Comparison of ENCODE assay signal across 21 mouse cellular contexts in the genomic region with DNA sequence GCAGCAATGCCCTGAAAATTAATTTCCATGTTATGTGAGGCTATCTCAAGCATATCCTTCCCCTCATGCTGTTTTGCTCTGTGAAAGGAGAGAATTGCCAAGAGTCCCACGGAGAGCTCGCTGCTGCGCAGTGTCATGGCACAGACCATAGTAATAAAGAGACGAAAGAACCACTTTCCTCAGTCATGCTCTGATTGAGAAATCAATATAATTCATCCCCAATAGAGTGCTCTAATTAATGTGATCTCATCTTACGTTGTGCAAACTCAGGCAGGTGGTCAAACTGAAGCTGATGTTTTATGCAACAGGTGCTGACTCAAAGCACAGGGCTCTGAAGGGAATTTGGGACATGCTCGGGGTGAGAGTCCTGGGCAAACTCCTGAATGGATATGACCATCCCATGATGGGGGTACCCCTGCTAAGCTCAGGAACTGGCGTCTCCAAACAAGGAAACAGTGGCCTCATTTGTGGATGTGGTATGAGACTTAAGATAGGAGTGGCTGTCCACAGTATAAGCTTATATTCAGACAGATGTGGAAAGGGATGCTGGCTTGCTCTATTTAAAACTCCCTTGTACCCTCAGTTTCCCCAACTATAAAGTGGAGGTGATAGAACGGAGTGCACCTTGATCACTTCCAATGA.
DNase-seq lines count a peak whose midpoint lies in the region; ATAC-seq and TF ChIP-seq lines count a peak whose summit lies in the region.
"Had no signal": no experiment of that assay in that cellular context is flagged by ENCODE, and none has a peak within 500 bp of the region (broad histone marks: within the 10 kb centered on the region; RNA-seq: fewer than 3 reads in every experiment).

No protein-coding gene starts in this region.

- 44% methylated on average over 8 of the region's 8 CpGs for WGBS in forebrain, embryonic 15.5 days
- WGBS in forebrain, postnatal 0 days: 47% methylated on average over 8 of the region's 8 CpGs
- 76% methylated on average over 8 of the region's 8 CpGs for WGBS in midbrain, embryonic 11.5 days
- WGBS in midbrain, embryonic 15.5 days: 59% methylated on average over 8 of the region's 8 CpGs

- H3K27ac ChIP-seq in forebrain, embryonic 15.5 days (replicated peaks): no peak overlapping the region
- H3K27ac ChIP-seq in forebrain, postnatal 0 days (ENCODE audit: low read depth, low read length): no peak overlapping the region
- no peak overlapping the region for H3K27ac ChIP-seq in midbrain, embryonic 11.5 days (ENCODE audit: low read depth, low read length)
- H3K27ac ChIP-seq in midbrain, embryonic 15.5 days: no peak overlapping the region
- H3K27ac ChIP-seq in testis, adult 2 months (ENCODE audit: control insufficient read depth, insufficient read depth, low read depth, low read length): no peak overlapping the region
- H3K27ac ChIP-seq: embryonic facial prominence, embryonic 10.5 days; embryonic facial prominence, embryonic 15.5 days; heart, embryonic 13.5 days; hindbrain, embryonic 10.5 days; limb, embryonic 10.5 days; limb, embryonic 15.5 days; liver, embryonic 13.5 days; macrophage had no signal

- no peak for TF ChIP-seq CTCF in forebrain, postnatal 0 days (IDR thresholded peaks at IDR 0.05; ENCODE audit: low read depth)
- no peak for TF ChIP-seq CTCF in testis, adult 2 months (IDR thresholded peaks at IDR 0.05; ENCODE audit: control insufficient read depth, insufficient read depth, insufficient replicate concordance, low read depth, low read length)

- TF ChIP-seq POLR2A in testis, adult 2 months (IDR thresholded peaks at IDR 0.05; ENCODE audit: control insufficient read depth, low read depth, low read length): no peak

- peaks cover 12% of the 10 kb centered on the region for H3K4me1 ChIP-seq in forebrain, embryonic 15.5 days
- peaks cover 4% of the 10 kb centered on the region; the same call in 1 of the 2 replicates for H3K4me1 ChIP-seq in forebrain, postnatal 0 days (ENCODE audit: insufficient read depth)
- H3K4me1 ChIP-seq in midbrain, embryonic 11.5 days (ENCODE audit: control insufficient read depth, insufficient read depth, low read length): no peaks in the 10 kb centered on the region
- H3K4me1 ChIP-seq in midbrain, embryonic 15.5 days: 0 out of 2 replicates have a peak, but pooled peaks cover 5% of the 10 kb centered on the region
- no peaks in the 10 kb centered on the region for H3K4me1 ChIP-seq in testis, adult 2 months (ENCODE audit: control insufficient read depth, insufficient read depth, low read length)
- H3K4me1 ChIP-seq: embryonic facial prominence, embryonic 15.5 days; heart, embryonic 13.5 days; limb, embryonic 15.5 days; liver, embryonic 13.5 days had no signal

- H3K9me3 ChIP-seq in forebrain, embryonic 15.5 days: no peaks in the 10 kb centered on the region
- H3K9me3 ChIP-seq in forebrain, postnatal 0 days (ENCODE audit: low read length): no peaks in the 10 kb centered on the region
- H3K9me3 ChIP-seq in midbrain, embryonic 11.5 days (ENCODE audit: control insufficient read depth, low read length): no peaks in the 10 kb centered on the region
- H3K9me3 ChIP-seq in midbrain, embryonic 15.5 days: no peaks in the 10 kb centered on the region
- H3K9me3 ChIP-seq: embryonic facial prominence, embryonic 10.5 days; embryonic facial prominence, embryonic 15.5 days; heart, embryonic 13.5 days; hindbrain, embryonic 10.5 days; limb, embryonic 10.5 days; limb, embryonic 15.5 days; liver, embryonic 13.5 days had no signal

- H3K36me3 ChIP-seq in forebrain, embryonic 15.5 days: no peaks in the 10 kb centered on the region
- H3K36me3 ChIP-seq in forebrain, postnatal 0 days (ENCODE audit: insufficient read depth): no peaks in the 10 kb centered on the region
- H3K36me3 ChIP-seq in midbrain, embryonic 11.5 days (ENCODE audit: control insufficient read depth, insufficient read depth, low read length): no peaks in the 10 kb centered on the region
- H3K36me3 ChIP-seq in midbrain, embryonic 15.5 days (replicated peaks): no peaks in the 10 kb centered on the region
- H3K36me3 ChIP-seq in testis, adult 2 months (ENCODE audit: control insufficient read depth, insufficient read depth, low read length): no peaks in the 10 kb centered on the region
- H3K36me3 ChIP-seq: embryonic facial prominence, embryonic 10.5 days; embryonic facial prominence, embryonic 15.5 days; heart, embryonic 13.5 days; hindbrain, embryonic 10.5 days; limb, embryonic 10.5 days; limb, embryonic 15.5 days; liver, embryonic 13.5 days had no signal

- no peak overlapping the region for H3K9ac ChIP-seq in forebrain, embryonic 15.5 days (replicated peaks)
- H3K9ac ChIP-seq in forebrain, postnatal 0 days: no peak overlapping the region
- no peak overlapping the region for H3K9ac ChIP-seq in midbrain, embryonic 11.5 days (ENCODE audit: low read length)
- H3K9ac ChIP-seq in midbrain, embryonic 15.5 days: no peak overlapping the region
- H3K9ac ChIP-seq: embryonic facial prominence, embryonic 15.5 days; heart, embryonic 13.5 days; limb, embryonic 15.5 days; liver, embryonic 13.5 days had no signal

- peak; percentile 62 for ATAC-seq in forebrain, embryonic 15.5 days (replicated peaks)
- no peak for ATAC-seq in forebrain, postnatal 0 days
- peak; percentile 59 for ATAC-seq in midbrain, embryonic 11.5 days (ENCODE audit: low FRiP score)
- no peak for ATAC-seq in midbrain, embryonic 15.5 days (replicated peaks)
- ATAC-seq: intestine, postnatal 0 days had no signal

- no peak for DNase-seq in forebrain, postnatal 0 days
- DNase-seq in midbrain, embryonic 11.5 days (ENCODE audit: low spot score, missing footprints): peak; percentile 82
- DNase-seq in testis, postnatal 10 days (ENCODE audit: low spot score): no peak
- DNase-seq: adrenal gland, postnatal 25 days; B cell, adult 2 months; heart, postnatal 14 days; kidney, postnatal 14 days; liver, embryonic 13.5 days; lung, adult 18-20 months; lung, postnatal 10 days had no signal

- no peak overlapping the region for H3K4me2 ChIP-seq in forebrain, embryonic 15.5 days (replicated peaks)
- H3K4me2 ChIP-seq in forebrain, postnatal 0 days (ENCODE audit: low read depth): no peak overlapping the region
- no peak overlapping the region for H3K4me2 ChIP-seq in midbrain, embryonic 11.5 days
- H3K4me2 ChIP-seq in midbrain, embryonic 15.5 days: no peak overlapping the region
- H3K4me2 ChIP-seq: embryonic facial prominence, embryonic 15.5 days; heart, embryonic 13.5 days; limb, embryonic 15.5 days; liver, embryonic 13.5 days had no signal

- no peak overlapping the region for H3K4me3 ChIP-seq in forebrain, embryonic 15.5 days
- H3K4me3 ChIP-seq in forebrain, postnatal 0 days (ENCODE audit: low read depth, low read length): no peak overlapping the region
- H3K4me3 ChIP-seq in midbrain, embryonic 11.5 days (ENCODE audit: low read depth, low read length): no peak overlapping the region
- no peak overlapping the region for H3K4me3 ChIP-seq in midbrain, embryonic 15.5 days
- H3K4me3 ChIP-seq in testis, adult 2 months (ENCODE audit: control insufficient read depth, low read depth, low read length): peak overlapping the region; percentile 1; the same call in 1 of the 2 replicates
- H3K4me3 ChIP-seq: embryonic facial prominence, embryonic 10.5 days; embryonic facial prominence, embryonic 15.5 days; heart, embryonic 13.5 days; hindbrain, embryonic 10.5 days; limb, embryonic 10.5 days; limb, embryonic 15.5 days; liver, embryonic 13.5 days had no signal

- no peaks in the 10 kb centered on the region for H3K27me3 ChIP-seq in forebrain, embryonic 15.5 days
- H3K27me3 ChIP-seq in forebrain, postnatal 0 days (ENCODE audit: insufficient read depth, low read length): no peaks in the 10 kb centered on the region
- no peaks in the 10 kb centered on the region for H3K27me3 ChIP-seq in midbrain, embryonic 11.5 days (ENCODE audit: control insufficient read depth, insufficient read depth, low read length)
- no peaks in the 10 kb centered on the region for H3K27me3 ChIP-seq in midbrain, embryonic 15.5 days (replicated peaks)
- no peaks in the 10 kb centered on the region for H3K27me3 ChIP-seq in testis, adult 2 months (ENCODE audit: control insufficient read depth, insufficient read depth, low read length)
- H3K27me3 ChIP-seq: embryonic facial prominence, embryonic 15.5 days; heart, embryonic 13.5 days; limb, embryonic 15.5 days; liver, embryonic 13.5 days had no signal

Comparison
In these comparisons a context has a peak if more than half of its experiments do, and no peak if none do; other contexts are left out.
1. ATAC-seq: peak in forebrain, embryonic 15.5 days (single experiment) and midbrain, embryonic 11.5 days (single experiment); none in forebrain, postnatal 0 days (single experiment) and midbrain, embryonic 15.5 days (single experiment).